ENCODE assay signal across 8 mouse cellular contexts in genomic region chrX:139610033-139610764, GRCm38 (mm10). TPM values are rescaled to one million over a fixed set of nuclear protein-coding genes. Genes with fewer than 3 reads are reported as not detected.
DNase-seq lines count a peak whose midpoint lies in the region; ATAC-seq and TF ChIP-seq lines count a peak whose summit lies in the region.

No protein-coding gene starts in this region.

- peak; percentile 78 for DNase-seq in ES-CJ7 (ENCODE audit: low read depth, low spot score)
- DNase-seq in cerebellum, adult 11 months: peak; percentile 86
- DNase-seq in heart, postnatal 0 days (ENCODE audit: low spot score): peak; percentile 71
- DNase-seq in kidney, postnatal 36 days: peak; percentile 89 to 91
- peak; percentile 57 to 66 (median 63) for DNase-seq in liver, embryonic 14.5 days (ENCODE audit: low read depth in 3 of 3, low spot score in 3 of 3)
- DNase-seq in neural tube, embryonic 10.5 days (ENCODE audit: extremely low spot score, low spot score): peak; percentile 74

- no peaks in the 10 kb centered on the region for H3K4me1 ChIP-seq in forebrain, embryonic 13.5 days
- H3K4me1 ChIP-seq in heart, postnatal 0 days (ENCODE audit: control insufficient read depth, insufficient read depth): no peaks in the 10 kb centered on the region
- 0 out of 4 replicates have a peak, but pooled peaks cover 0 to 2% of the 10 kb centered on the region in 2 experiments for H3K4me1 ChIP-seq in liver, embryonic 14.5 days (replicated peaks; ENCODE audit: control insufficient read depth in 2 of 2, insufficient read depth in 2 of 2, low read length in 1 of 2)
- H3K4me1 ChIP-seq in stomach, embryonic 15.5 days: no peaks in the 10 kb centered on the region

- ATAC-seq in forebrain, embryonic 13.5 days: peak; percentile 99
- peak; percentile 97 for ATAC-seq in heart, postnatal 0 days (ENCODE audit: insufficient read depth, low read depth)
- ATAC-seq in liver, embryonic 14.5 days (ENCODE audit: insufficient read depth): peak; percentile 97
- peak; percentile 97 for ATAC-seq in stomach, embryonic 15.5 days (ENCODE audit: insufficient read depth, low FRiP score, low read depth)

- H3K36me3 ChIP-seq in forebrain, embryonic 13.5 days (ENCODE audit: poor library complexity, severe bottlenecking): no peaks in the 10 kb centered on the region
- no peaks in the 10 kb centered on the region for H3K36me3 ChIP-seq in heart, postnatal 0 days (replicated peaks; ENCODE audit: control insufficient read depth, insufficient read depth, low read length)
- no peaks in the 10 kb centered on the region for H3K36me3 ChIP-seq in liver, embryonic 14.5 days (replicated peaks; ENCODE audit: control insufficient read depth, insufficient read depth, low read depth)
- H3K36me3 ChIP-seq in stomach, embryonic 15.5 days: no peaks in the 10 kb centered on the region

- H3K4me2 ChIP-seq in forebrain, embryonic 13.5 days: peak overlapping the region; percentile 70
- peak overlapping the region; percentile 74 for H3K4me2 ChIP-seq in heart, postnatal 0 days (ENCODE audit: low read depth, low read length)
- H3K4me2 ChIP-seq in liver, embryonic 14.5 days (ENCODE audit: low read depth): peak overlapping the region; percentile 77
- peak overlapping the region; percentile 76 for H3K4me2 ChIP-seq in stomach, embryonic 15.5 days

- H3K9ac ChIP-seq in forebrain, embryonic 13.5 days: peak overlapping the region; percentile 67
- H3K9ac ChIP-seq in heart, postnatal 0 days (replicated peaks; ENCODE audit: low read depth, low read length): peak overlapping the region; percentile 80
- peak overlapping the region; percentile 73 for H3K9ac ChIP-seq in liver, embryonic 14.5 days (replicated peaks)
- H3K9ac ChIP-seq in stomach, embryonic 15.5 days: peak overlapping the region; percentile 12; the same call in 1 of the 2 replicates

- H3K27me3 ChIP-seq in forebrain, embryonic 13.5 days: peaks cover 14% of the 10 kb centered on the region; the same call in 1 of the 2 replicates
- H3K27me3 ChIP-seq in heart, postnatal 0 days (ENCODE audit: control insufficient read depth, insufficient read depth, low read length): no peaks in the 10 kb centered on the region
- H3K27me3 ChIP-seq in liver, embryonic 14.5 days (ENCODE audit: control insufficient read depth, insufficient read depth, low read length): no peaks in the 10 kb centered on the region
- peaks cover 5% of the 10 kb centered on the region; the same call in 1 of the 2 replicates for H3K27me3 ChIP-seq in stomach, embryonic 15.5 days (replicated peaks)

- no peak for TF ChIP-seq EP300 in heart, postnatal 0 days (IDR thresholded peaks at IDR 0.05; ENCODE audit: low read depth)
- TF ChIP-seq EP300 in liver, embryonic 14.5 days (IDR thresholded peaks at IDR 0.05; ENCODE audit: low read depth): no peak

- 19% methylated on average over 35 of the region's 44 CpGs for WGBS in forebrain, embryonic 13.5 days
- WGBS in heart, postnatal 0 days: 13% methylated on average over 43 of the region's 44 CpGs
- WGBS in liver, embryonic 14.5 days (ENCODE audit: insufficient replicate concordance): 9% methylated on average over 42 of the region's 44 CpGs
- 15% methylated on average over 44 of the region's 44 CpGs for WGBS in stomach, embryonic 15.5 days

- H3K27ac ChIP-seq in forebrain, embryonic 13.5 days: no peak overlapping the region
- peak overlapping the region; percentile 84 for H3K27ac ChIP-seq in heart, postnatal 0 days (ENCODE audit: low read depth)
- H3K27ac ChIP-seq in liver, embryonic 14.5 days: no peak overlapping the region
- no peak overlapping the region for H3K27ac ChIP-seq in stomach, embryonic 15.5 days

- no peak; the same call in 1 of the 2 replicates for TF ChIP-seq CTCF in heart, postnatal 0 days (IDR thresholded peaks at IDR 0.05; ENCODE audit: low read depth)
- peak; percentile 40; the same call in 1 of the 2 replicates for TF ChIP-seq CTCF in liver, embryonic 14.5 days (IDR thresholded peaks at IDR 0.05; ENCODE audit: low read depth)

- H3K9me3 ChIP-seq in forebrain, embryonic 13.5 days (replicated peaks): no peaks in the 10 kb centered on the region
- no peaks in the 10 kb centered on the region for H3K9me3 ChIP-seq in heart, postnatal 0 days (replicated peaks; ENCODE audit: control insufficient read depth, low read length)
- no peaks in the 10 kb centered on the region for H3K9me3 ChIP-seq in liver, embryonic 14.5 days (ENCODE audit: control insufficient read depth, low read length)
- no peaks in the 10 kb centered on the region for H3K9me3 ChIP-seq in stomach, embryonic 15.5 days

- H3K4me3 ChIP-seq in forebrain, embryonic 13.5 days: peak overlapping the region; percentile 56
- H3K4me3 ChIP-seq in heart, postnatal 0 days (ENCODE audit: low read depth, low read length): peak overlapping the region; percentile 74
- H3K4me3 ChIP-seq in liver, embryonic 14.5 days (ENCODE audit: insufficient read depth in 1 of 2, low read depth in 2 of 2, low read length in 2 of 2): peak overlapping the region; percentile 52 to 71
- peak overlapping the region; percentile 60 for H3K4me3 ChIP-seq in stomach, embryonic 15.5 days (replicated peaks)

RNA-seq across cellular contexts. Expression of gene Rnf128, which starts 47.1 kb away (rescaled TPM):
- 1.1 and 1.5 TPM in 2 replicates for polyA plus RNA-seq in forebrain, embryonic 13.5 days (2015; fragmentation: Nextera tagmentation; extraction: Ambion mirVana)
- 48.5 and 58.2 TPM in 2 replicates for total RNA-seq in heart, postnatal 0 days (2014; rRNA removed; ENCODE audit: low replicate concordance)
- polyA plus RNA-seq in heart, postnatal 0 days (2015; fragmentation: Nextera tagmentation; extraction: Ambion mirVana): 53.9 and 56.7 TPM in 2 replicates
- 9.1 and 13.6 TPM in 2 replicates for polyA plus RNA-seq in liver, embryonic 14.5 days (2012; rRNA removed)
- 41.4 and 45.2 TPM in 2 replicates for polyA plus RNA-seq in liver, embryonic 14.5 days (2014; fragmentation: Nextera tagmentation; extraction: Ambion mirVana)
- 51.2 and 56.7 TPM in 2 replicates for polyA plus RNA-seq in stomach, embryonic 15.5 days (2015; fragmentation: Nextera tagmentation; extraction: Ambion mirVana)

Comparison
In these comparisons a context has a peak if more than half of its experiments do, and no peak if none do; other contexts are left out.
1. H3K9ac ChIP-seq: peak in every context shown above with its lines; median percentile 80 in heart, postnatal 0 days; 73 in liver, embryonic 14.5 days; 67 in forebrain, embryonic 13.5 days; 12 in stomach, embryonic 15.5 days.